Mouse (Mus musculus) cerebellum, adult 2 months (tissue): ENCODE measurements around the gene Zmym4.

ENCODE experiments used
- CTCF ChIP-seq: fragments of 200-500 bp; IDR thresholded peaks from 2 replicates; pipeline ENCODE4 v1.5.1; 2011; ENCODE audit warnings: low read depth, mild to moderate bottlenecking, control low read depth, low read length, moderate library complexity, borderline replicate concordance; ENCODE audit not compliant: insufficient read depth
- POLR2A ChIP-seq: fragments of 200-500 bp; IDR thresholded peaks from 2 replicates; pipeline ENCODE4 v1.6.1; 2011; ENCODE audit warnings: low read length, control low read depth, borderline replicate concordance; ENCODE audit not compliant: insufficient read depth

DNA sequence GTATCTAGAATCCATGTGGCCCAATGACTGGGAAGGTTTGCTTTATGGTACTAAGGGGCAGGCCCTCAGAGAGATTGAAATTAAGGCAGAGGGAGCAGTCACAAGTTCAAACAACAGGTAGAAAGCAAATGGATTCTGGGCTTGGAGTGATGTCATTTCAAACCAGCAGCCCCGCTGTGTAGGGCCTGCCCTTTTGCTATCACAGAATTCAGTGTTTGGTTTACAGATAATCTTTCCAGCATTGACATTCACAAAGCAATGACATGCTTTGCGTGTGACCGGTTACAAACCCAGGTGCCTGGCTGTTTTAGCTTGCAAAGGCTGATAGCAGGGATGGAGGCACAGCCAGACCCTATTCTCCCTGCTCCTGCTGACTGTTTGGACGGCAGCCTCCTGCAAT lies 122.3 kb downstream of the Zmym4 start:
- TF ChIP-seq CTCF = no peak
- TF ChIP-seq POLR2A = no peak
